Mouse (Mus musculus): Measurements from ENCODE around the gene Olfr78.

GRCm38 (mm10) chr7:102737705-102738104 lies 21.6 kb downstream of the Olfr78 start:
- TF ChIP-seq CTCF (IDR thresholded peaks at IDR 0.05; ENCODE audit: control insufficient read depth, insufficient read depth, insufficient read length) (no peak), MAX (IDR thresholded peaks at IDR 0.05) (no peak)
